Mouse (Mus musculus): ENCODE data around the gene Il5.
"Not testable (repeated sequence)": the region's sequence is repeated elsewhere in the genome, so short reads cannot be mapped to it uniquely, and the experiment has no call there.

Gene Il5

GRCm38 (mm10) chr11:53745260-53745659 lies 24.7 kb downstream of the Il5 start:
- DNase-seq (ENCODE audit: inconsistent ontology term) = no peak

- DNase-seq (ENCODE audit: inconsistent ontology term) = no peak
These were observed 27.4 kb downstream of the Il5 start for GRCm38 (mm10) chr11:53747985-53748384.

- DNase-seq (ENCODE audit: inconsistent ontology term) = no peak
These were observed 28.0 kb downstream of the Il5 start for GRCm38 (mm10) chr11:53748614-53749013.

GRCm38 (mm10) chr11:53749306-53749705 lies 28.7 kb downstream of the Il5 start:
- no peak for DNase-seq (ENCODE audit: inconsistent ontology term)

- no peak for DNase-seq (ENCODE audit: inconsistent ontology term)
These were observed 29.2 kb downstream of the Il5 start for GRCm38 (mm10) chr11:53749716-53750352.

- DNase-seq (ENCODE audit: inconsistent ontology term) = peak; percentile 82
These were observed 34.5 kb downstream of the Il5 start for GRCm38 (mm10) chr11:53755011-53755595.

- DNase-seq (ENCODE audit: inconsistent ontology term) = no peak
These were observed 37.0 kb downstream of the Il5 start for GRCm38 (mm10) chr11:53757612-53758011.

- not testable (repeated sequence) for DNase-seq (ENCODE audit: inconsistent ontology term)
These were observed 37.4 kb downstream of the Il5 start for GRCm38 (mm10) chr11:53758033-53758432.

GRCm38 (mm10) chr11:53758791-53759351 lies 38.3 kb downstream of the Il5 start:
- peak; percentile 14 for DNase-seq (ENCODE audit: inconsistent ontology term)

GRCm38 (mm10) chr11:53759545-53760406 lies 39.2 kb downstream of the Il5 start:
- peak; percentile 54 for DNase-seq (ENCODE audit: inconsistent ontology term)

GRCm38 (mm10) chr11:53761284-53761683 lies 40.7 kb downstream of the Il5 start:
- peak; percentile 65 for DNase-seq (ENCODE audit: inconsistent ontology term)

GRCm38 (mm10) chr11:53761822-53762221 lies 41.2 kb downstream of the Il5 start:
- DNase-seq (ENCODE audit: inconsistent ontology term) = peak; percentile 96

GRCm38 (mm10) chr11:53762426-53762825 lies 41.8 kb downstream of the Il5 start:
- DNase-seq (ENCODE audit: inconsistent ontology term) = no peak

- peak; percentile 89 for DNase-seq (ENCODE audit: inconsistent ontology term)
These were observed 42.4 kb downstream of the Il5 start for GRCm38 (mm10) chr11:53762827-53763495.

- peak; percentile 98 for DNase-seq (ENCODE audit: inconsistent ontology term)
These were observed 43.0 kb downstream of the Il5 start for GRCm38 (mm10) chr11:53763496-53764140.

GRCm38 (mm10) chr11:53764581-53764980 lies 44.0 kb downstream of the Il5 start:
- no peak for DNase-seq (ENCODE audit: inconsistent ontology term)

- no peak for DNase-seq (ENCODE audit: inconsistent ontology term)
These were observed 48.0 kb downstream of the Il5 start for GRCm38 (mm10) chr11:53768422-53769184.

- no peak for DNase-seq (ENCODE audit: inconsistent ontology term)
These were observed 48.6 kb downstream of the Il5 start for GRCm38 (mm10) chr11:53769185-53769576.

GRCm38 (mm10) chr11:53769760-53770124 lies 49.1 kb downstream of the Il5 start, which contains the start of gene Irf1:
Gene Irf1, plus strand, starts transcription at chr11:53770014.
- DNase-seq (ENCODE audit: inconsistent ontology term) = peak; percentile 97

- DNase-seq (ENCODE audit: inconsistent ontology term) = peak; percentile 87
These were observed 49.7 kb downstream of the Il5 start for GRCm38 (mm10) chr11:53770125-53770791.

Measured in Muller cell, postnatal 12 days (primary cell).